Mouse (Mus musculus) limb, embryonic 15.5 days (tissue): ENCODE data around the gene Shisa5. TPM values are rescaled to one million over a fixed set of nuclear protein-coding genes. Genes with fewer than 3 reads are reported as not detected.

Experiments
- ATAC-seq: fragments of 200-750 bp; cut with Nextera tagmentation; 2 replicates; pipeline ENCODE4 v1.8.0; 2017; ENCODE audit warnings: low read depth, moderate TSS enrichment; ENCODE audit not compliant: insufficient number of reproducible peaks, low FRiP score, low TSS enrichment
- H3K27ac ChIP-seq: fragments of 300-500 bp; sonication (generic); 2 replicates; pipeline ENCODE4 v1.5.1; 2015; ENCODE audit warnings: moderate library complexity, mild to moderate bottlenecking, inconsistent platforms
- H3K27me3 ChIP-seq: fragments of 300-500 bp; sonication (generic); 2 replicates; pipeline ENCODE4 v1.6.1; 2015; ENCODE audit warnings: inconsistent platforms
- H3K36me3 ChIP-seq: fragments of 300-500 bp; sonication (generic); 2 replicates; pipeline ENCODE4 v1.6.1; 2015; ENCODE audit warnings: inconsistent platforms
- H3K4me1 ChIP-seq: fragments of 300-500 bp; sonication (generic); 2 replicates; pipeline ENCODE4 v1.6.1; 2015; ENCODE audit warnings: inconsistent platforms
- H3K4me2 ChIP-seq: fragments of 300-500 bp; sonication (generic); 2 replicates; pipeline ENCODE4 v1.6.1; 2015; ENCODE audit warnings: mild to moderate bottlenecking, inconsistent platforms
- H3K4me3 ChIP-seq: fragments of 300-500 bp; sonication (generic); 2 replicates; pipeline ENCODE4 v1.5.1; 2015; ENCODE audit warnings: mild to moderate bottlenecking, inconsistent platforms
- H3K9ac ChIP-seq: fragments of 300-500 bp; sonication (generic); 2 replicates; pipeline ENCODE4 v1.6.1; 2015; ENCODE audit warnings: inconsistent platforms
- H3K9me3 ChIP-seq: fragments of 300-500 bp; sonication (generic); 2 replicates; pipeline ENCODE4 v1.6.1; 2016; ENCODE audit warnings: inconsistent platforms
- WGBS: fragments of 180-500 bp; shearing (Covaris S2); methylation state at CpG from one replicate; pipeline ENCODE4 v1.1.7; 2015; 5-methylcytosine and 5-hydroxymethylcytosine counted together
- polyA plus RNA-seq: library from polyadenylated mRNA; unstranded; fragments of >200 nt; fragmentation: Nextera tagmentation; extraction: Ambion mirVana; gene quantifications from 2 replicates; pipeline ENCODE4 v1.2.1, GENCODE M21; 2015

The Shisa5 gene
- polyA plus RNA-seq, 1 experiment from 2014 or later = 108 TPM

GRCm38 (mm10) chr9:109057543-109057942 is 19.2 kb downstream of the Shisa5 start:
- H3K27me3 ChIP-seq = no peaks in the 10 kb centered on the region

DNA sequence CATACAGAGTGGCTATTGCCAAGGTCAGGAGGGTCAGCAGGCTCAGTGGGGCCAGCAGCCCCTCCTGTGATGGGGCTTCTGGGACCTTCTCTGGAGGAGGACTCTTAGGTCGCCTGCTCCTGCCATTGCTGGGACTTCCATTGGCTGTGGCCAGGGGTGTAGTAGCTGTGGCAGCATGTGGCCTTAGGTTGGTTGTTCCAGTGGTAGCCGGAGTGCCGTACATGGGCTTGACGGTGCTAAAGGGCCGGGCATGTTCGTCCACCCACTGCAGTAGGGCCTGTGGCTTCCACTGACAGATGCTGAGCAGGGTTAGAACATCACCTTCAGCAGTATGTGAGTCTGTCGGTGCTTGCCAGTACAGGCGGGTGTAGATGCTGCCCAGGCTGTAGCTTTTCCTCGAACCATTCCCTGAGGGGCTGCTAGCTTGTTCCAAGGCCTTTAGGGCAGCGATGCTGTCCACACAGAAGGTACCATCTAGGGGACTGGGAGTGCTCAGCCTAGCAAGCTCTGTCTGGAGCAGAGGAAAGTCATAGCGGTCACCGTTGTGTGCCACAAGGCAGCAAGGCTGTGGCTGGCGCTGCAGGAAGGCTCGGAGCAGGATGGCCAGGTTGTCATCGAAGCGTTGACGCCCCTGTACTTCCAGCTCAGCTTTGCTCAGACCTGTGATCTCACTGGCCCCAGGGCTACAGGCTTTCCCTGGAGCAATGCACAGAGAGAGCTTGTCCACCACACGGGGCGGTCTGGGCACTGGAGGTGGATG is 19.8 kb downstream of the Shisa5 start:
- 92% methylated on average over 19 of the region's 19 CpGs for WGBS
- peaks cover 57% of the 10 kb centered on the region for H3K36me3 ChIP-seq

More at GRCm38 (mm10) chr9:109057543-109057942, 19.2 kb downstream of the Shisa5 start:
- Histone ChIP-seq H3K27ac (no peak overlapping the region), H3K9me3 (no peaks in the 10 kb centered on the region), H3K36me3 (peaks cover 57% of the 10 kb centered on the region), H3K4me3 (no peak overlapping the region), H3K9ac (no peak overlapping the region), H3K4me2 (no peak overlapping the region), H3K4me1 (peaks cover 35% of the 10 kb centered on the region)
- 86% methylated on average over 5 of the region's 5 CpGs for WGBS
- no peak for ATAC-seq

DNA sequence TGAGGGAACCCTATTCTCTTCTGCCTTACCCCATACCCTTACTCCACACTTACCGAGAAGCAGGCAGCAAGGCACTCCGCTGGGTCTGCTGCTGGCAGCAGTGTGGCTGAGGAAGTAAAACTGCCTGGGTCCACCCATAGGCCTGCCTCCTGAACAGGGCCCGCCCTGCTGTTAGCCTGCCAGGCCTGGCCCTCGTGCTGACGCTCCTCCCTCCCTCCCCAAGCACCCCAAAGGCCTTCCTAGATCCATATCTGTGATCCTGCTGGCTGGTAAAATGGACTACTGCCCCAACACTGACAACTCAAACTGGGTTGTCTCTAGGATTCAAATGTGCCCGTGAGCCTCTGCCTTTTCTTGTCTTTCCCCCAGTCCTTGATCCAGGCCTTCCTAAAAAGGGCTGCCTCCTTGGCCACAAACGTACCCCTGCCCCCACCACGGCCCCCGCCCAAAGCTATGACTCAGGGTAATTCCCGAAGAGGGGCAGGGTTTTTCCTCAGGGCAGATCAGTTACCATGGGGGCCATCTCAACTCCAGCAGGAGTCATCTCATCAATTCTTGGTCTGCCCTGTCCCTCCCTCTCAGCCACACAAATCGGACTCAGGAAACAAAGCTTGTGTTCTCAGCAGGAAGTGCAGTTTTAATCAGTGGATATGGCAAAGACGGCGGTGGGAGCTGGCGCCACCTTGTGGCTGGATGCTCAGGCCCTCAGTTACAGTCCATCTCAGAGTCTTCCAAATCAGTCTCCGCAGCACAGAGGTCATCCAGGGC is 21.0 kb downstream of the Shisa5 start, which contains the start of gene Trex1:
Gene Trex1, minus strand, starts transcription at position 599 of the 768 bp plus-strand sequence.
- peak; percentile 83 for ATAC-seq
- no peaks in the 10 kb centered on the region for H3K27me3 ChIP-seq
- peaks cover 34% of the 10 kb centered on the region for H3K4me1 ChIP-seq
- 11% methylated on average over 15 of the region's 15 CpGs for WGBS
- H3K9me3 ChIP-seq = no peaks in the 10 kb centered on the region
- H3K4me3 ChIP-seq = peak within 1 kb of the TSS; percentile 41
- H3K9ac ChIP-seq = peak within 1 kb of the TSS; percentile 33; the same call in 1 of the 2 replicates
- peak within 1 kb of the TSS; percentile 51 for H3K4me2 ChIP-seq
- H3K27ac ChIP-seq = peak within 1 kb of the TSS; percentile 89
- H3K36me3 ChIP-seq = peaks cover 65% of the 10 kb centered on the region

More for the DNA sequence above, 19.8 kb downstream of the Shisa5 start:
- Histone ChIP-seq H3K4me2 (peak overlapping the region; percentile 51), H3K4me3 (peak overlapping the region; percentile 41), H3K9ac (0 out of 2 replicates have a peak overlapping the region, but pooled peaks have one; percentile 33), H3K9me3 (no peaks in the 10 kb centered on the region), H3K27ac (peak overlapping the region; percentile 89), H3K4me1 (peaks cover 35% of the 10 kb centered on the region), H3K27me3 (no peaks in the 10 kb centered on the region)
- ATAC-seq = no peak

GRCm38 (mm10) chr9:109060184-109060897 is 22.0 kb downstream of the Shisa5 start:
- no peak overlapping the region for H3K9ac ChIP-seq
- H3K4me3 ChIP-seq = no peak overlapping the region
- H3K27me3 ChIP-seq = no peaks in the 10 kb centered on the region
- no peaks in the 10 kb centered on the region for H3K9me3 ChIP-seq
- H3K36me3 ChIP-seq = peaks cover 76% of the 10 kb centered on the region
- 93% methylated on average over 16 of the region's 16 CpGs for WGBS
- H3K4me1 ChIP-seq = peaks cover 24% of the 10 kb centered on the region
- no peak overlapping the region for H3K4me2 ChIP-seq
- no peak for ATAC-seq
- H3K27ac ChIP-seq = peak overlapping the region; percentile 89; the same call in 1 of the 2 replicates

- H3K9ac ChIP-seq = no peak overlapping the region
- 87% methylated on average over 5 of the region's 5 CpGs for WGBS
- no peak overlapping the region; the same call in 1 of the 2 replicates for H3K27ac ChIP-seq
- no peaks in the 10 kb centered on the region for H3K27me3 ChIP-seq
- H3K36me3 ChIP-seq = peaks cover 80% of the 10 kb centered on the region
- peaks cover 21% of the 10 kb centered on the region for H3K4me1 ChIP-seq
- H3K9me3 ChIP-seq = no peaks in the 10 kb centered on the region
- ATAC-seq = no peak
- H3K4me3 ChIP-seq = no peak overlapping the region
- no peak overlapping the region for H3K4me2 ChIP-seq
Observed at GRCm38 (mm10) chr9:109060898-109061295, 22.5 kb downstream of the Shisa5 start.

GRCm38 (mm10) chr9:109068095-109068735 is 29.9 kb downstream of the Shisa5 start:
- Histone ChIP-seq H3K9ac (no peak overlapping the region), H3K4me3 (no peak overlapping the region), H3K27ac (no peak overlapping the region), H3K36me3 (peaks cover 86% of the 10 kb centered on the region), H3K9me3 (no peaks in the 10 kb centered on the region), H3K27me3 (no peaks in the 10 kb centered on the region), H3K4me2 (no peak overlapping the region), H3K4me1 (peaks cover 7% of the 10 kb centered on the region)
- 92% methylated on average over 3 of the region's 3 CpGs for WGBS
- ATAC-seq = no peak

DNA sequence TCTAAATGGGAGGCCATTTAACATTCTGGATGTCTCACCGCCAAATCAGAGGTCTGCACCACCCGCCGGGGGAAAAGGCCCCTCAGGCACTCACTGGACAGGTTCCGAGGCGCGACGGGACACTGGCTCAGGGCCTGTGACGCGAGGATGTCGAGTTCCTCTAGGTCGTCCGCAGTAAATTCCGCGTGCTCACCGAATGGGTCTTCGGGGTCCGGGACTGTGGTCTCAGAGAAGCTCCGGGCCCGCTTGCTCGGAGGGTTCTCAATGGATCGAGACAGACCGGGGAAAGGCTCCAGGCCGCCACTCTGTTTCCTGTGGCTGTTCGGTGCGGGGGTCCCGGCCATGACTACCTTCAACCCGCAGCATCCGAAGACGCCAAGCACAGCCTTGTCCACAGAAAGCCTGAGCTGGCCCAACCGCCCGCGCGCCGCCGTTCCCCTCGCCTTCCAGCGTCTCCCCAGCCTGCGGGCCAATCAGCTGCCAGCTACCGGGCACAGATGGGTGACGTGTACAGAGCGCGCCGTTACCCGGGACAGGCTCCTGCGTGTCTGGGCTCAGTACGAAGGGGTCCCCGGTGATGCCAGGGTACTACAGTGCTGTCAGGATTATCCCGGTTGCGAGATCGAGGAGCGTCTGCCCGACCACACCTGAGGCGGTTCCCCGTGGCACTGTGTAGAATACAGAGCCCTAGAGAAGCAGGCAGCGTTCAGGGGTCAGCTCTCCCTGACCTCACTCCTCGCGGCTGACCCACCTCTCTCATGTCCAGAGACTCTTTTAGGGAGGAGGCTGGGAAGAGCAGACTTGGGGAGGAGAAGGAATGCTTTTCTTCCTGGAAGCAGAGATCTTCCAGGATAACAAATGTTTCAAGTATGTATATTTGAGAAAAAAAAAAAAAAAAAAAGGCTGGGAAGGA is 35.6 kb downstream of the Shisa5 start, which contains the start of gene Atrip:
Gene Atrip, minus strand, starts transcription at position 464 of the 913 bp plus-strand sequence.
- no peaks in the 10 kb centered on the region for H3K9me3 ChIP-seq
- peak within 1 kb of the TSS; percentile 88 for H3K9ac ChIP-seq
- under 1% methylated on average over 56 of the region's 57 CpGs for WGBS
- H3K27ac ChIP-seq = peak within 1 kb of the TSS; percentile 73
- ATAC-seq = peak; percentile 95
- peaks cover 38% of the 10 kb centered on the region for H3K36me3 ChIP-seq
- H3K27me3 ChIP-seq = no peaks in the 10 kb centered on the region
- peak within 1 kb of the TSS; percentile 81 for H3K4me3 ChIP-seq
- peaks cover 15% of the 10 kb centered on the region for H3K4me1 ChIP-seq
- peak within 1 kb of the TSS; percentile 83 for H3K4me2 ChIP-seq

- 93% methylated on average over 3 of the region's 3 CpGs for WGBS
- Histone ChIP-seq H3K4me1 (peaks cover 20% of the 10 kb centered on the region), H3K27ac (no peak overlapping the region), H3K27me3 (no peaks in the 10 kb centered on the region), H3K4me2 (no peak overlapping the region), H3K9me3 (no peaks in the 10 kb centered on the region), H3K4me3 (no peak overlapping the region), H3K9ac (no peak overlapping the region), H3K36me3 (peaks cover 24% of the 10 kb centered on the region)
- ATAC-seq = no peak
Observed at GRCm38 (mm10) chr9:109080516-109080915, 42.2 kb downstream of the Shisa5 start.

GRCm38 (mm10) chr9:109081749-109082123 is 43.4 kb downstream of the Shisa5 start:
- Histone ChIP-seq H3K9ac (peak overlapping the region; percentile 83), H3K9me3 (no peaks in the 10 kb centered on the region), H3K4me1 (peaks cover 20% of the 10 kb centered on the region), H3K36me3 (peaks cover 24% of the 10 kb centered on the region), H3K27ac (peak overlapping the region; percentile 81), H3K4me3 (peak overlapping the region; percentile 77), H3K4me2 (peak overlapping the region; percentile 65), H3K27me3 (no peaks in the 10 kb centered on the region)
- no peak for ATAC-seq
- 3% methylated on average over 11 of the region's 11 CpGs for WGBS

GRCm38 (mm10) chr9:109082124-109082800 is 43.9 kb downstream of the Shisa5 start, which contains the start of the genes Ccdc51 and Tma7:
Gene Ccdc51, plus strand, starts transcription at chr9:109082493.
Gene Tma7, minus strand, starts transcription at chr9:109082587.
- peak; percentile 93 for ATAC-seq
- Histone ChIP-seq H3K4me2 (peak within 1 kb of the TSS; percentile 65), H3K9ac (peak within 1 kb of the TSS; percentile 83), H3K27ac (peak within 1 kb of the TSS; percentile 81), H3K9me3 (no peaks in the 10 kb centered on the region), H3K4me3 (peak within 1 kb of the TSS; percentile 77), H3K4me1 (peaks cover 20% of the 10 kb centered on the region), H3K27me3 (no peaks in the 10 kb centered on the region), H3K36me3 (peaks cover 24% of the 10 kb centered on the region)
- under 1% methylated on average over 37 of the region's 37 CpGs for WGBS
